Mouse (Mus musculus) heart, embryonic 12.5 days (tissue): ENCODE measurements around the gene Cdkal1. TPM values are rescaled to one million over a fixed set of nuclear protein-coding genes. Genes with fewer than 3 reads are reported as not detected.

Source experiments
- ATAC-seq: fragments of 200-750 bp; cut with Nextera tagmentation; 2 replicates; pipeline ENCODE4 v1.8.0; 2017; ENCODE audit warnings: moderate TSS enrichment, moderate library complexity; ENCODE audit not compliant: insufficient number of reproducible peaks, low FRiP score
- H3K27ac ChIP-seq: fragments of 300-500 bp; sonication (generic); 2 replicates; pipeline ENCODE4 v1.5.1; 2016; ENCODE audit warnings: mild to moderate bottlenecking, moderate library complexity; ENCODE audit not compliant: poor library complexity, severe bottlenecking
- H3K27me3 ChIP-seq: fragments of 300-500 bp; sonication (generic); replicated peaks from 2 replicates; pipeline ENCODE4 v1.6.1; 2016; ENCODE audit warnings: mild to moderate bottlenecking, moderate library complexity
- H3K36me3 ChIP-seq: fragments of 300-500 bp; sonication (generic); 2 replicates; pipeline ENCODE4 v1.6.1; 2016; ENCODE audit warnings: mild to moderate bottlenecking, moderate library complexity
- H3K4me1 ChIP-seq: fragments of 300-500 bp; sonication (generic); replicated peaks from 2 replicates; pipeline ENCODE4 v1.6.1; 2016; ENCODE audit warnings: mild to moderate bottlenecking
- H3K4me2 ChIP-seq: fragments of 300-500 bp; sonication (generic); 2 replicates; pipeline ENCODE4 v1.6.1; 2016; ENCODE audit warnings: mild to moderate bottlenecking, moderate library complexity
- H3K4me3 ChIP-seq: fragments of 300-500 bp; sonication (generic); 2 replicates; pipeline ENCODE4 v1.5.1; 2016; ENCODE audit warnings: mild to moderate bottlenecking
- H3K9ac ChIP-seq: fragments of 300-500 bp; sonication (generic); 2 replicates; pipeline ENCODE4 v1.6.1; 2016; ENCODE audit warnings: mild to moderate bottlenecking, moderate library complexity
- H3K9me3 ChIP-seq: fragments of 300-500 bp; sonication (generic); replicated peaks from 2 replicates; pipeline ENCODE4 v1.6.1; 2016; ENCODE audit warnings: mild to moderate bottlenecking, moderate library complexity
- WGBS: fragments of 180-500 bp; shearing (Covaris S2); methylation state at CpG from one replicate; pipeline ENCODE4 v1.1.7; 2016; 5-methylcytosine and 5-hydroxymethylcytosine counted together
- polyA plus RNA-seq: library from polyadenylated mRNA; unstranded; fragments of >200 nt; fragmentation: Nextera tagmentation; extraction: Ambion mirVana; gene quantifications from 2 replicates; pipeline ENCODE4 v1.2.1, GENCODE M21; 2016

Gene Cdkal1
- polyA plus RNA-seq, 1 experiment from 2014 or later, result 25.9 TPM

DNA sequence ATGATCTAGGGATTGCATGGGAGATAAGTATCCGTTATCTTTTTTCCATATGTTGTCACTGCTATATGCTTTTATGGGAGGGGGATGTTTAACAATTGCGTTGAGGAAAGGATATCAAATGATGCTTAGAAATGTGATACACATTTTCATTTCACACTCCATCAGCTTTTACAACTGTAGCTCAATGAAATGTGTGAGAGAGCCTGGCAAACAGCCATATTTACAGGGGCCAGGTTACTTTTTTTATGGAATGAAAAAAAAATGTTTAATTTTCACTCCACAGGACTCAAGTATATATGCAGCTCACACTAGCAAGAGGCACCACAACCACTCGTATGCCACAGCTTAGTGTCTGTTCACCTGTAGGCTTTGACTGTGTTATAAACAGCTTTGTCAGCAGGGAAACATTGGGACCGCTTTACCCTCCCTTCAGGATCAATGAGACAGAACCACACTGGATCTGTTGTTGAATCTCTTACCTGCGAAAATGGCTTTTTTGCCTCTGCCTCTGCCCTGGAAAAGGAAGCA lies 501.5 kb downstream of the Cdkal1 start:
- Histone ChIP-seq H3K4me3 (no peak overlapping the region), H3K9ac (no peak overlapping the region), H3K4me1 (peaks cover 32% of the 10 kb centered on the region), H3K9me3 (no peaks in the 10 kb centered on the region), H3K4me2 (no peak overlapping the region), H3K36me3 (no peaks in the 10 kb centered on the region), H3K27ac (no peak overlapping the region), H3K27me3 (no peaks in the 10 kb centered on the region)
- no peak for ATAC-seq
- WGBS, result 87% methylated on average over 5 of the region's 5 CpGs

- Histone ChIP-seq H3K36me3 (peaks cover 12% of the 10 kb centered on the region), H3K4me3 (no peak overlapping the region), H3K27ac (no peak overlapping the region), H3K27me3 (no peaks in the 10 kb centered on the region), H3K9ac (no peak overlapping the region), H3K9me3 (peaks cover 6% of the 10 kb centered on the region), H3K4me2 (no peak overlapping the region), H3K4me1 (peaks cover 19% of the 10 kb centered on the region)
- 75% methylated on average over 9 of the region's 9 CpGs for WGBS
- no peak for ATAC-seq
Measured at GRCm38 (mm10) chr13:29351023-29351684, 504.3 kb downstream of the Cdkal1 start.

DNA sequence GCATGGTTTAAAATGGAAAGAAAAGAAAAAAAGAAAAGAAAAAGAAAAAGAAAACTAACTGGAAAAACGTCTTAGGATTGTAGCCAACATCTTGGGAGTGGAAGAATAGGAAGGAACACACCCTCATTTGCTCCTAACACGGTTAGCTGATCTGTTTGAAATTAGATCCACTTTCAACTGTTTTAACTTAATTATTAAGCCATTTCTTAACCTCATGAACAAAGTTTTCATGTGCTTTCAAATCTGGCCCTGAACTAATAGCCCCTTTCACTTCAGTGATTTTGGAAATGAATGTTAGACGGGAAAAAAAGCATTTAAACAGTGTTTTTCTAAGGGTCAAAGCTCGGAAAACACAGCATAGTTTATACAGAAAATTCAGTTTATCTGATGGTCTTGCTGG lies 505.5 kb downstream of the Cdkal1 start:
- Histone ChIP-seq H3K9ac (no peak overlapping the region), H3K36me3 (peaks cover 12% of the 10 kb centered on the region), H3K9me3 (peaks cover 6% of the 10 kb centered on the region), H3K27me3 (no peaks in the 10 kb centered on the region), H3K4me3 (no peak overlapping the region), H3K4me2 (no peak overlapping the region), H3K4me1 (peaks cover 9% of the 10 kb centered on the region), H3K27ac (no peak overlapping the region)
- 73% methylated on average over 4 of the region's 4 CpGs for WGBS
- ATAC-seq, result no peak

- no peak overlapping the region for H3K4me2 ChIP-seq
- no peaks in the 10 kb centered on the region for H3K27me3 ChIP-seq
- H3K27ac ChIP-seq, result no peak overlapping the region
- H3K9ac ChIP-seq, result no peak overlapping the region
- H3K9me3 ChIP-seq, result peaks cover 6% of the 10 kb centered on the region
- H3K4me1 ChIP-seq, result peaks cover 9% of the 10 kb centered on the region
- no peak for ATAC-seq
- WGBS, result 85% methylated on average over 7 of the region's 7 CpGs
- H3K4me3 ChIP-seq, result no peak overlapping the region
- peaks cover 12% of the 10 kb centered on the region for H3K36me3 ChIP-seq
Measured at GRCm38 (mm10) chr13:29349386-29349961, 506.0 kb downstream of the Cdkal1 start.

DNA sequence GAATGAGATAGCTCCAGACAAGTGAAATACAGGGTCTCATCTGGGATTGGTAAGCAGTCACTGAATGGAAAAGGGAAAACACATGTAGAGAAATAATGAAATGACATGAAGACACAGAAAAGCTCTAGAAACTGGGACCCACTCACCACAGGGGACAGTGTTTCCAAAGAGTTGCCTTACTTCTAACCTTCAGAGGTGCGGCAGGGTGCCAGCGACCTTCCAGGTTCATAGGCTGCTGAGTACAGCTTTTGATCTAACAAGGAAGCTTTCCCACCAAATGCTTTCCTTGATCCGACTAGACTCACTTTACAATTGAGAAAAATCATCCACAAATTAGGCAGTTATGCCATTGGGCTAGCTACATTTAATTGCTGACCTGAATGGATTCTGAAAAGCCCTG lies 507.1 kb downstream of the Cdkal1 start:
- no peak for ATAC-seq
- no peak overlapping the region for H3K9ac ChIP-seq
- peaks cover 12% of the 10 kb centered on the region for H3K36me3 ChIP-seq
- no peak overlapping the region for H3K27ac ChIP-seq
- 89% methylated on average over 3 of the region's 3 CpGs for WGBS
- H3K4me2 ChIP-seq, result no peak overlapping the region
- H3K9me3 ChIP-seq, result peaks cover 6% of the 10 kb centered on the region
- no peak overlapping the region for H3K4me3 ChIP-seq
- no peaks in the 10 kb centered on the region for H3K27me3 ChIP-seq
- H3K4me1 ChIP-seq, result peaks cover 9% of the 10 kb centered on the region

DNA sequence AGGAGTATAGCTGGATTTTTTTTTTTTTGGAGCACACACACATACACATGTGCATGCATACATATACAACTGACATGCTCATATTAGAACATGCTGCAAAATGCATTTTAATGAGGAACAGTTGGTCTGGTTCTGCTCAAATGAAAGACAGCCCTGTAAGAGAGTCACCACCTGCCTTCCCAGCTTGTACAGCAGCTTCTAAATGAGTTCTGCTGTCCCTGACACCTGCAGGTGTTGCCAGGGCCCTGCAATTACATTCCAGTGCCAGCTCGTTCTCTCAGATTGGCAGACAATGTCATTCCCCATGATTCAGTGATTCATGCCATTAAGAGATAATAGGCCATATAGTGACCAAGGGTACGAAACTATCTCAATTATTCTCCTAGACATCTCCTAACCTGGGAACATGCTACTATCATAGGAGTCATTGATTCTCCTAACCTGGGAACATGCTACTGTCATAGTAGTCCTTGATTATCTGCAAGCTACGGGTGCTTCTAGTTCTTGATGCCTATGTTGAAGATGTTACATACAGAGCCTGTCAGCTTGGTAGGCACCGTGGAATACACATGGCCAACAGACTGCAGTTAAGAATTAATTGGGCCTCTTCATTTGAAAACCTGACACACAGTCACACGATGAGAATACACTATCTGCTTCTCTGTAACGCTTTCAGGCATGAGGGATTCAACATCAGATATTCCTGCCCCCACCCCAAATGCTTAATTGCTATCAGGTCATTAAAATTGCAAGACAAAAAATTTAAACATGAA lies 522.6 kb downstream of the Cdkal1 start:
- H3K27ac ChIP-seq, result no peak overlapping the region
- no peaks in the 10 kb centered on the region; the same call in 1 of the 2 replicates for H3K36me3 ChIP-seq
- no peaks in the 10 kb centered on the region for H3K4me1 ChIP-seq
- ATAC-seq, result no peak
- no peaks in the 10 kb centered on the region for H3K9me3 ChIP-seq
- no peak overlapping the region for H3K4me2 ChIP-seq
- WGBS, result 83% methylated on average over 6 of the region's 6 CpGs
- no peak overlapping the region for H3K4me3 ChIP-seq
- no peak overlapping the region for H3K9ac ChIP-seq
- no peaks in the 10 kb centered on the region for H3K27me3 ChIP-seq

DNA sequence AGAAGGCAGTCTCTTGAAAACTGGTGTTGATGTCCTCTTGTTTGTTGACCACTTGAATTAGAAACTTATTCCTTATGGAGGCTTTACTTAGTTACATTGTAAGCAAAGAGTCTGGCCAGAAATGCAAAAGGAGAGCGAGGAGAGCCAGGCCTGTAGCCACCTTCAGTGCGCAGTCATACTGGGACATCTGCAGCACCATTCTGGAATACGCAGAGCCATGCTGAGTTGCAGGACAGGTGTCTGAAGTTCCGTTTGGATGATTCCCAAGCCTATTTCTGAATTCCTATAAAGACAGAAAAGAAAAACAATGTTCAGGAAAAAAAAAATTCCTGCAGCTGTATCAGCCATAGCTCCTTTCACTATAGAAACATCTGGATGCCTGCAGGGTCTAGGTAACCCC lies 529.5 kb downstream of the Cdkal1 start:
- Histone ChIP-seq H3K27me3 (no peaks in the 10 kb centered on the region), H3K9ac (no peak overlapping the region), H3K9me3 (no peaks in the 10 kb centered on the region), H3K27ac (no peak overlapping the region), H3K4me2 (no peak overlapping the region), H3K36me3 (0 out of 2 replicates have a peak, but pooled peaks cover 4% of the 10 kb centered on the region), H3K4me1 (no peaks in the 10 kb centered on the region), H3K4me3 (no peak overlapping the region)
- ATAC-seq, result no peak
- WGBS, result 88% methylated on average over 4 of the region's 4 CpGs

GRCm38 (mm10) chr13:29320421-29320820 lies 535.1 kb downstream of the Cdkal1 start:
- whole genome bisulfite sequencing, result 40% methylated on average over 2 of the region's 2 CpGs

GRCm38 (mm10) chr13:29317703-29318102 lies 537.8 kb downstream of the Cdkal1 start:
- no peak for ATAC-seq
- no peaks in the 10 kb centered on the region for H3K27me3 ChIP-seq
- WGBS, result 82% methylated on average over 1 of the region's 1 CpGs

More at GRCm38 (mm10) chr13:29320421-29320820, 535.1 kb downstream of the Cdkal1 start:
- H3K4me1 ChIP-seq, result no peaks in the 10 kb centered on the region
- no peaks in the 10 kb centered on the region for H3K36me3 ChIP-seq
- H3K9me3 ChIP-seq, result no peaks in the 10 kb centered on the region
- H3K4me3 ChIP-seq, result no peak overlapping the region
- H3K4me2 ChIP-seq, result no peak overlapping the region
- no peak overlapping the region for H3K9ac ChIP-seq
- no peak for ATAC-seq
- H3K27me3 ChIP-seq, result no peaks in the 10 kb centered on the region
- H3K27ac ChIP-seq, result no peak overlapping the region

GRCm38 (mm10) chr13:29316271-29316670 lies 539.2 kb downstream of the Cdkal1 start:
- Histone ChIP-seq H3K27ac (no peak overlapping the region), H3K4me1 (0 out of 2 replicates have a peak, but pooled peaks cover 8% of the 10 kb centered on the region), H3K36me3 (no peaks in the 10 kb centered on the region), H3K27me3 (no peaks in the 10 kb centered on the region), H3K4me3 (no peak overlapping the region), H3K4me2 (no peak overlapping the region), H3K9ac (no peak overlapping the region), H3K9me3 (no peaks in the 10 kb centered on the region)
- 90% methylated on average over 5 of the region's 5 CpGs for WGBS
- no peak for ATAC-seq

More at GRCm38 (mm10) chr13:29317703-29318102, 537.8 kb downstream of the Cdkal1 start:
- Histone ChIP-seq H3K27ac (no peak overlapping the region), H3K9me3 (no peaks in the 10 kb centered on the region), H3K4me1 (0 out of 2 replicates have a peak, but pooled peaks cover 8% of the 10 kb centered on the region), H3K4me3 (no peak overlapping the region), H3K4me2 (no peak overlapping the region), H3K9ac (no peak overlapping the region), H3K36me3 (no peaks in the 10 kb centered on the region)

DNA sequence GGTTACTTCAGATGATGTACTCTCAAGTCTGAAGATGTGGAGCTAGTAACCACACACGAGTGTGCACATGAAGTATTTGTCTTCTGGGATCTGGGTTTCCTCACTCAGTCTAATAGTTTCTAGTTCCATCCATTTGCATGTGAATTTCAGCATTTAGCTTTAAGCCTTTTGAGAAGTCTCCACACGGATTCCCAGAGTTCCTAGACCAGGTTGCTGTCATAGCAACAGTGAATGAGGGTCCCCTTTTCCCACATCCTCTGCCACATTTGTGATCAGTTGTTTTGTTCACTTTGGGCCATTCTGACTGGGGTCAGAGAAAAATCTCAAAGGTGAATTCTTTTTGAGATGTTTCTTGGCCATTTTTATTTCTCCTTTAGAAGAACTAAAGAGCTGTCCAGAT lies 543.4 kb downstream of the Cdkal1 start:
- Histone ChIP-seq H3K4me3 (no peak overlapping the region), H3K4me1 (peaks cover 14% of the 10 kb centered on the region; the same call in 1 of the 2 replicates), H3K4me2 (no peak overlapping the region), H3K36me3 (no peaks in the 10 kb centered on the region), H3K9ac (no peak overlapping the region), H3K27me3 (no peaks in the 10 kb centered on the region), H3K9me3 (no peaks in the 10 kb centered on the region), H3K27ac (no peak overlapping the region)
- WGBS, result 69% methylated on average over 2 of the region's 2 CpGs
- ATAC-seq, result no peak
